Mouse (Mus musculus): ENCODE measurements around the gene Gm6408. TPM values are rescaled to one million over a fixed set of nuclear protein-coding genes. Genes with fewer than 3 reads are reported as not detected.

The Gm6408 gene
- polyA plus RNA-seq, 1 experiment, result not detected

GRCm38 (mm10) chr5:146446633-146447032, 35.1 kb upstream of the Gm6408 start:
- no peak overlapping the region for H3K27ac ChIP-seq (ENCODE audit: insufficient read depth, low read length)
- no peak for DNase-seq (ENCODE audit: low read depth in 1 of 2, low spot score in 2 of 2)
- TF ChIP-seq CTCF (IDR thresholded peaks at IDR 0.05; ENCODE audit: extremely low read depth, insufficient read depth, insufficient read length, insufficient replicate concordance) (no peak), POLR2A (IDR thresholded peaks at IDR 0.05; ENCODE audit: low read depth, low read length) (no peak)
- H3K4me3 ChIP-seq (ENCODE audit: extremely low read depth, insufficient read depth, insufficient read length), result no peak overlapping the region
- H3K4me1 ChIP-seq (ENCODE audit: control insufficient read depth, insufficient read depth, insufficient read length), result no peaks in the 10 kb centered on the region
- H3K27me3 ChIP-seq (ENCODE audit: control insufficient read depth, insufficient read depth, low read length), result no peaks in the 10 kb centered on the region
- 73% methylated on average over 2 of the region's 2 CpGs for WGBS
- no peaks in the 10 kb centered on the region for H3K36me3 ChIP-seq (ENCODE audit: control insufficient read depth, insufficient read depth, low read length)

GRCm38 (mm10) chr5:146451592-146452254, 30.0 kb upstream of the Gm6408 start:
- Histone ChIP-seq H3K4me1 (ENCODE audit: control insufficient read depth, insufficient read depth, insufficient read length) (no peaks in the 10 kb centered on the region), H3K27ac (ENCODE audit: insufficient read depth, low read length) (no peak overlapping the region), H3K4me3 (ENCODE audit: extremely low read depth, insufficient read depth, insufficient read length) (no peak overlapping the region), H3K27me3 (ENCODE audit: control insufficient read depth, insufficient read depth, low read length) (no peaks in the 10 kb centered on the region), H3K36me3 (ENCODE audit: control insufficient read depth, insufficient read depth, low read length) (no peaks in the 10 kb centered on the region)
- no peak for TF ChIP-seq CTCF (IDR thresholded peaks at IDR 0.05; ENCODE audit: extremely low read depth, insufficient read depth, insufficient read length, insufficient replicate concordance)
- no peak for TF ChIP-seq POLR2A (IDR thresholded peaks at IDR 0.05; ENCODE audit: low read depth, low read length)
- no peak for DNase-seq (ENCODE audit: low read depth in 1 of 2, low spot score in 2 of 2)
- 82% methylated on average over 11 of the region's 11 CpGs for WGBS

- no peak for DNase-seq (ENCODE audit: low read depth in 1 of 2, low spot score in 2 of 2)
- no peak overlapping the region for H3K27ac ChIP-seq (ENCODE audit: insufficient read depth, low read length)
- H3K4me3 ChIP-seq (ENCODE audit: extremely low read depth, insufficient read depth, insufficient read length), result no peak overlapping the region
- no peaks in the 10 kb centered on the region for H3K4me1 ChIP-seq (ENCODE audit: control insufficient read depth, insufficient read depth, insufficient read length)
- 90% methylated on average over 6 of the region's 6 CpGs for WGBS
- H3K36me3 ChIP-seq (ENCODE audit: control insufficient read depth, insufficient read depth, low read length), result no peaks in the 10 kb centered on the region
- no peak for TF ChIP-seq CTCF (IDR thresholded peaks at IDR 0.05; ENCODE audit: extremely low read depth, insufficient read depth, insufficient read length, insufficient replicate concordance)
- TF ChIP-seq POLR2A (IDR thresholded peaks at IDR 0.05; ENCODE audit: low read depth, low read length), result no peak
- no peaks in the 10 kb centered on the region for H3K27me3 ChIP-seq (ENCODE audit: control insufficient read depth, insufficient read depth, low read length)
These were observed 28.2 kb upstream of the Gm6408 start for GRCm38 (mm10) chr5:146453556-146453955.

GRCm38 (mm10) chr5:146461612-146462011, 20.2 kb upstream of the Gm6408 start:
- no peak for TF ChIP-seq POLR2A (IDR thresholded peaks at IDR 0.05; ENCODE audit: low read depth, low read length)
- no peak for TF ChIP-seq CTCF (IDR thresholded peaks at IDR 0.05; ENCODE audit: extremely low read depth, insufficient read depth, insufficient read length, insufficient replicate concordance)
- no peak overlapping the region for H3K27ac ChIP-seq (ENCODE audit: insufficient read depth, low read length)
- H3K4me1 ChIP-seq (ENCODE audit: control insufficient read depth, insufficient read depth, insufficient read length), result no peaks in the 10 kb centered on the region
- no peak for DNase-seq (ENCODE audit: low read depth in 1 of 2, low spot score in 2 of 2)
- 59% methylated on average over 8 of the region's 8 CpGs for WGBS
- no peak overlapping the region for H3K4me3 ChIP-seq (ENCODE audit: extremely low read depth, insufficient read depth, insufficient read length)
- no peaks in the 10 kb centered on the region for H3K27me3 ChIP-seq (ENCODE audit: control insufficient read depth, insufficient read depth, low read length)
- H3K36me3 ChIP-seq (ENCODE audit: control insufficient read depth, insufficient read depth, low read length), result no peaks in the 10 kb centered on the region

- DNase-seq (ENCODE audit: low read depth in 1 of 2, low spot score in 2 of 2), result no peak
- Histone ChIP-seq H3K4me1 (ENCODE audit: control insufficient read depth, insufficient read depth, insufficient read length) (no peaks in the 10 kb centered on the region), H3K36me3 (ENCODE audit: control insufficient read depth, insufficient read depth, low read length) (no peaks in the 10 kb centered on the region), H3K27me3 (ENCODE audit: control insufficient read depth, insufficient read depth, low read length) (no peaks in the 10 kb centered on the region), H3K4me3 (ENCODE audit: extremely low read depth, insufficient read depth, insufficient read length) (no peak overlapping the region), H3K27ac (ENCODE audit: insufficient read depth, low read length) (no peak overlapping the region)
- TF ChIP-seq POLR2A (IDR thresholded peaks at IDR 0.05; ENCODE audit: low read depth, low read length), result no peak
- TF ChIP-seq CTCF (IDR thresholded peaks at IDR 0.05; ENCODE audit: extremely low read depth, insufficient read depth, insufficient read length, insufficient replicate concordance), result no peak
- 92% methylated on average over 19 of the region's 19 CpGs for WGBS
These were observed 15.1 kb upstream of the Gm6408 start for GRCm38 (mm10) chr5:146466663-146467062.

GRCm38 (mm10) chr5:146468311-146468710, 13.5 kb upstream of the Gm6408 start:
- Histone ChIP-seq H3K27me3 (ENCODE audit: control insufficient read depth, insufficient read depth, low read length) (no peaks in the 10 kb centered on the region), H3K36me3 (ENCODE audit: control insufficient read depth, insufficient read depth, low read length) (no peaks in the 10 kb centered on the region), H3K4me1 (ENCODE audit: control insufficient read depth, insufficient read depth, insufficient read length) (no peaks in the 10 kb centered on the region), H3K4me3 (ENCODE audit: extremely low read depth, insufficient read depth, insufficient read length) (no peak overlapping the region), H3K27ac (ENCODE audit: insufficient read depth, low read length) (no peak overlapping the region)
- TF ChIP-seq CTCF (IDR thresholded peaks at IDR 0.05; ENCODE audit: extremely low read depth, insufficient read depth, insufficient read length, insufficient replicate concordance), result no peak
- no peak for TF ChIP-seq POLR2A (IDR thresholded peaks at IDR 0.05; ENCODE audit: low read depth, low read length)
- WGBS, result 92% methylated on average over 9 of the region's 9 CpGs
- no peak for DNase-seq (ENCODE audit: low read depth in 1 of 2, low spot score in 2 of 2)

GRCm38 (mm10) chr5:146470821-146471220, 10.9 kb upstream of the Gm6408 start:
- no peak for TF ChIP-seq CTCF (IDR thresholded peaks at IDR 0.05; ENCODE audit: extremely low read depth, insufficient read depth, insufficient read length, insufficient replicate concordance)
- no peak for TF ChIP-seq POLR2A (IDR thresholded peaks at IDR 0.05; ENCODE audit: low read depth, low read length)
- Histone ChIP-seq H3K27me3 (ENCODE audit: control insufficient read depth, insufficient read depth, low read length) (no peaks in the 10 kb centered on the region), H3K27ac (ENCODE audit: insufficient read depth, low read length) (no peak overlapping the region), H3K36me3 (ENCODE audit: control insufficient read depth, insufficient read depth, low read length) (no peaks in the 10 kb centered on the region), H3K4me3 (ENCODE audit: extremely low read depth, insufficient read depth, insufficient read length) (no peak overlapping the region), H3K4me1 (ENCODE audit: control insufficient read depth, insufficient read depth, insufficient read length) (no peaks in the 10 kb centered on the region)
- 84% methylated on average over 9 of the region's 9 CpGs for WGBS
- no peak for DNase-seq (ENCODE audit: low read depth in 1 of 2, low spot score in 2 of 2)

All from spleen, adult 2 months (tissue).